Mouse (Mus musculus) adrenal gland, adult 18-20 months (tissue): ENCODE data around the gene Nhp2. TPM values are rescaled to one million over a fixed set of nuclear protein-coding genes. Genes with fewer than 3 reads are reported as not detected.

ENCODE experiments used
- DNase-seq, 2 experiments: peaks; one replicate each; pipeline ENCODE4 v3.0.0; 2021 to 2022; ENCODE audit warnings: low spot score in 2 of 2
- long read RNA-seq, 2 experiments: library from polyadenylated mRNA; stranded (forward); transcript quantifications; one replicate each; pipeline ENCODE4 v2.0.0; 2021
- total RNA-seq, 2 experiments: library from RNA; stranded (reverse); gene quantifications; 1 replicate in 1 of 2; 2 replicates in 1 of 2; pipeline ENCODE4 v1.2.3; 2021

Gene Nhp2
- total RNA-seq = 10 to 100 TPM; 53.3 to 68.6 TPM
- long read RNA-seq, experiment 1, transcript Nhp2-202 (4 exons, 1,042 nt) = major isoform, 24 of 26 reads
- long read RNA-seq, experiment 1, partial matches to known transcripts = 0 of 26 reads
- long read RNA-seq, experiment 1, other reads (novel, unspliced or antisense) = 0 of 26 reads
- long read RNA-seq, experiment 2, transcript Nhp2-202 (4 exons, 1,042 nt) = major isoform, 106 of 114 reads
- long read RNA-seq, experiment 2, partial matches to known transcripts = 0 of 114 reads
- long read RNA-seq, experiment 2, other reads (novel, unspliced or antisense) = 5 of 114 reads

DNA sequence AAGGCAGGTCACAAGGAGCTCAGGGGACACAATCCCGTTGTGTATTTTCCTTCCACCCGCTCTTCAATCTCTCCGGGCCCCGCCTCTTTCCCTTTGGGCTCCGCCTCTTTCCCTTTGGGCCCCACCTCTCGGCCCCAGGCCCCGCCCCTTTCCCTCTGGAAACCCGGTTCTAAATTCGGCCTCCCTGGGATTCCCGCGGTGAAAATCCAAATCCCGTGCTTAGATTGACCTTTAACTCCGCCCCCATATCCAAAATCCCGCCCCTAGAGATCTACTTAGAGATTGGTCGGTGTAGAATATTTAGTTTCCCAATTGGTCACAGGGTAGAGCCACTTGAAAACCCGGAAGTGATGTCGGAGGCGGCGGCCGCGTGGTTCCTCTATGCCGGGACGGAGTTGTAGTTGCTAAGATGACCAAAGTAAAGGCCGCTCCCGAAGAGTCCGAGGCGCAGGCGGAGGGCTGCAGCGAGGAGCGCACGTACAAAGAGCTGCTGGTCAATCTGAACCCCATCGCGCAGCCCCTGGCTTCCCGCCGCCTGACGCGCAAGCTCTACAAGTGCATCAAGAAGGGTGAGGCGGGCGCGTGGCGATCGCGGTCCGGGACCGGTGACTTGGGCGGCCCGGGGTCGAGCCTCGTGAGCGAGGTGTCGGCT is at the start of gene Nhp2:
TSS of gene Nhp2 (plus strand) at position 327 of the 652 bp plus-strand sequence.
- DNase-seq = peak; percentile 90

DNA sequence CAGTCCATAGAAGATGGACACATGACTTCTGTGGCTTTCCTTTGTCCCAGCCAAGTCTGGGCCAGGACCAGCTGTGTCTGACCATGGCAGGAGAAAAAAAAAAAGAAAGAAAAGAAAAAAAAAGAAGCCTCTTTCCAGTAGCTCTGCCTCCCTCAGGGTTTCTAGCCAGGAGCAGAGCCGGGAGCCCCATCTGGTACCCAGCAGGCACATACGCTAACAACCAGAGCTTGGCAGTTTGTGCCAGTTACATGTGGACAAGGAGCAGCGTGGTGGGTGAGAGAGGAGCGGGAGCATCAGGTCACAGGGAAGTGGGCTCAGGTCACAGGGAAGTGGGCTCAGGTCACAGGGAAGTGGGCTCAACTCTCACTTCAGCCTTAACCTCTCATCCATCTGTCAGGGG is 43.1 kb upstream of the Nhp2 start:
- DNase-seq = no peak

DNA sequence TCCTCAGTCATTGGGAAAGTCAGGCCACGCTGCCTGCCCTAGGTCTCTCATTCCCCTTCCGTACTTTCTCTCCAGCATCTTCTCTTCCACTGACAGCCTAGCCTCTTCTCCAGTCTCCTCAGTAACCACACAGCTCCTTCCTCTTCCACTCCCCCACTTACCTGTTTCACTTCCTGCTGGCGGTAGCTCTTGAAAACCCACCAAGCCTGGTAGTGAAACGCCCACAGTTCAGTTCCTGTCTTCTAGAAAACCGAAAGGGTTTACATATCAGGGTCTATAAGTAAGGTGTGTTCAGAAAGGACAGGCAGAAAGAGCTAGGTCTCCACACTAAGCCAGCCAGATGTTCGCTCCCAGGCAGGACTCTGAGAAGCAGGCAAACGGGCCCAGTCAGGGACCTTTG is 41.9 kb upstream of the Nhp2 start:
- no peak for DNase-seq

DNA sequence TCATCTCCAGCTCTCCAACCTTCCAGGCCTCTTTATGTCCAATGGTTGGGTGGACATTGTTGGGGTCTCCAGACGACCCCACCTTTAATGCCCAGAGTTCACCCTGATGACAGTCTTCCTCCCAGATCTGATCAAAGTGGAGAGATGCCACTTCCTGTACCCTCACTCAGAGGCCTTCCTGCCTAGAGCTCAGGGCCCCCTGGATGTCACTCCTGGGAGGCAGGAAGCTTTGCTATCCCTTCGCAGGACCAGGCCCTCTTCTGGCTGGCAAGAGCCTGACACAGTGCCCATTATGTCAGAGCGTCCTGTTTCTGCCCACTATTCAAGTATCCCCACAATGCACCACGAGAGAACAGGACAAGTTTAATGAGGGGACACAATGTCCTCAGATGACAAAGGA is 40.5 kb upstream of the Nhp2 start:
- DNase-seq = no peak

DNA sequence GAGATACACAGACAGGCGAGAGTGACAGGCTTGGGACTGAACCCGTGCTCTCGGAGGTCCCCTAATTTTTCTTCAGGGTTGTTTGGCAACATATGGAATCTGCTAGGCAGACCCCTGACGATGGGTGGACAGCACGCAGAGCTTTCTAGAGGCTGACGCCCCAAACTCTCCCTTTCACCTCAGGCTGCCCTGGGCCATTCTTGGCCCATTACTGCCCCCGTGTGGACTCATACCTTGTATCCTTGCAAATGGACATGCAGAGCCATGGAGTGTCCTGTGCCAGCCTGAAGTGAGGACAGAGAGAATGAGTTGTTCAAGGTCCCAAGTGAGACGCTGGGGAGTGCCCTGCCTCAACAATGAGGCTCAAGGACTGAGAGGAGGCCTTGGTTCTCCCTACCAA is 36.8 kb upstream of the Nhp2 start:
- DNase-seq = peak; percentile 79 to 82

DNA sequence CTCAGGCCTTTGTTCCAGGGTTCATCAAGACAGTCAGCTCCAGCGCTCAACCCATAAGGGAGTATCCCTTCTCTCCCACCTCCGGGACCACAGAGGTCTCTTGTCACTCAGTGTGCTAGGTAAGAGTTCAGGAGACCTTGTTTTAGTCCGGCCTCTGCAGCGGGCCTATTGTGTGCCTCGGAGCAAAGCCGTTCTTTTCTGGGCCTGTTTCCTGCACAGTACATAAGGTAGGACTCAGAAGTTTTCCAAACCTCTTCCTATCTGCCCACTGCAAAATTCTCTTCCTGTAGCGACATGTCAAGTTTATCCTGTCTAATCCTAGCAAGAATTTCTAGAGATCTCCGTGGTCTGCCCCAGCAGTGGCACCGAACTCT is 35.5 kb upstream of the Nhp2 start:
- peak; percentile 29 to 30 for DNase-seq

DNA sequence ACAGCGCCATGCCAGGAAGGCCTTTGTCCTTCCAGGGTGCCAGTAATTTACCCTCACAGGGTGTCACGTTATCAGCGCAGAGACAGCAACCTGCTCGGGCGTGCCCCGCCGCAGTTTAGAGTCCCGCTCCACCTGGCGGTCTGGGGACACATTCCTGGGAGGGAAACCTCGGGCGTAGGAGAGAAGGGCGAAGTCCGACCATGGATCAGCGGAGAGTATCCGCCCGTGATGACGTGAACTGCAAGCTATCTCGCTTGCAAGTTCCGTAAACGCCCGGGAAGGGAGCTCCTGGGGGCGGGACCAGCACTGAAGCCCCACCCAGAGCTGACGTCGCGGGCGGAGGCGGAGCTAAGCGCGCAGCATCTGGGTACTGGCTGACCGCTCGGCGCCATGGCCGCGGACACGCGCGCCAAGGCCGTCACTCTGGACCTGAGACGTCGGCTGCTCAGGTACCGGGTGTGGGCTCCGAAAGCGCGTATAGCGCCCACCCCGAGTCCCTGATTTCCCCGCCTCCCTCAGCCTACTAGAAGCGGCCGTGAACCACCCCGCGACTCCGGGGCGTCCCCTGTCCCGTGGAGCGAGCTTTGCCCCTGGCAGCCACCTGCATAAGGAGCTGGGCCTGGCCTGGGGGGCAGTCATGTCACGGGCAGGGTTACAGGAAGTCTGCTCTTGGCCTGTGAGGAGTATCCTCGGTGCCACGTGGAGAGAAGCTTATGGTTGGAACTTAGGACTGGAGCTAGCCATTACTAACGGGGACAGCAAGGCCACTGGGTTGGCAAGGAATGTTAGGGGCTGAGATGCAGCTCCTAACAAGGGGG is 34.9 kb upstream of the Nhp2 start, which contains the start of gene Phykpl:
TSS of gene Phykpl (plus strand) at position 327 of the 818 bp plus-strand sequence.
- peak; percentile 98 for DNase-seq

DNA sequence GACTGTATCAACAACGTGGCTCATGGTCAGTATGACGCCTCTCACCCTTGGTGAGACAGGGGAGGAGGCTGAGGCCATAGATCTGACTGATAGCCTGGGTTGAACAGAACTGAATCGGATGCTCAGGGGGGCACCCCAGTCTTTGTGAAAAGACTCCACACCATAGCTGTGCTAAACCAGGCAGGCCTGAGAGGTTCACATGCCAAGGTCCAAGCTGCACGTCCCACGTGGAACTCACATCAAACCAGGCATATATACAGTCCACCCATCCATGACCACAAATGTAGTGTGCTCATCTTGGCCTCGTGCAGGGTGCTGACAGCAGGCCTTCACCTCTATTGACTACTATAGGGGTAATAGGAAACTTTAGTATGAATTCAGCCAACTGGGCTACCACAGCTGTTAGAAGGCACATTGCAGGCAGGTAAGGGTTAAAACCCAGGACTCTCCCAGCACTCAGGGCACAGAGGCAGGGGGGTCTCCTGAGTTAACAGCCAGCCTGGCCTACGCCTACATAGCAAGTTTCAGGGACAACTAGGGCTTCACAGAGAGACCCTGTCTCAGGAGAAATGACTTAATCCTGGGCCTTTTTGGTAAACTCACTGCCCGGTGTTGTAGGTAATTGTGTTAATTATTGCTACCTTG is 33.8 kb upstream of the Nhp2 start:
- no peak for DNase-seq

DNA sequence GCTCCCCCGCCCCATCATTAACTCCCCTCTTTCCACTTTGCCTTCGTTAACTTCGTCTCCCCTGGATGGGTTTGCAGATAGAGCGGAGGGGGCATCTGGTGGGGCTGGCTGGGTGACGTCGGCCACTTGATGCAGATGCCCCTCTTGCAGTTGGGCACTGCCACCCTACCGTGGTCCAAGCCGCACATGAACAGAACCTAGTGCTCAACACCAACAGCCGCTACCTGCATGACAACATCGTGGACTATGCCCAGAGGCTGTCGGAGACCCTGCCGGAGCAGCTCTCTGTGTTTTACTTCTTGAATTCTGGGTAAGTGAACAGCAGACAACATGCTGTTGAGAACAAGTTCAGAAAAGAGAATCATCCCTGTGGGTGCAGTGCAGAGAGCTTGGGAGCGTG is 33.1 kb upstream of the Nhp2 start:
- DNase-seq = no peak

DNA sequence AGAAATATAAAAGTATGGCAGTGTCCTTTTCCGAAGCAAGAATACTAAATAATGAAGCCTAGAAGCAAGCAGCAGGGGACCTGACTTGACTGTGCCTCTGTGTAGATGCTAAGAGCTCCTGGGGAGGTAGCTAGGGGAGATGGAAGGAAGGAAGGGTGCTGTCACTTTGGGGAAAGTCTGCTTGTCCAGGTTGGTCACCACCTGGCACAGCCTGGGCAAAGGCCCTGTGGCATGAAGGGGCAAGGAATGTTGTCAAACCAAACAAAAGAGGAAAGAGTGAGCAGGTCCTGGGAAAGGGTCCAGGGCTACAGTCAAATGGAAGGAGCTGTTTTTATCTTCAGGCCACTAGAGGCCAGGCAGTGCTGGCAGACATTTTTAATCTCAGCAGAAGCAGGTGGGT is 32.5 kb upstream of the Nhp2 start:
- DNase-seq = no peak

DNA sequence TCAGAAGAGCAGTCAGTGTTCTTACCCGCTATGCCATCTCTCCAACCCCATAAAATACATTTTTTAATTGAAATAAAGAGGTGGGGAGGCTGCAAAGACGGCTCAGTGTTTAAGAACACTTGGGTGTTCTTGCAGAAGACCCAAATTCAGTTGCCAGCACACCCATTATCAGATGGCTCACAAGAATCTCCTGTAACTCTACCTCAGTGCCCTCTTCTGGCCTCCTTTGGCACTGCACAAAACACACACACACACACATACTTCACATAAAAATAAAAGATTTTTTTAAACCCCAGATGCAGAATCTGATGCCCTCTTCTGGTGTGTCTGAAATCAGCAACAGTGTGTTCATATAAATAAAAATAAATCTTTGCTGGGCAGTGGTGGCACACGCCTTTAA is 30.7 kb upstream of the Nhp2 start:
- no peak for DNase-seq

DNA sequence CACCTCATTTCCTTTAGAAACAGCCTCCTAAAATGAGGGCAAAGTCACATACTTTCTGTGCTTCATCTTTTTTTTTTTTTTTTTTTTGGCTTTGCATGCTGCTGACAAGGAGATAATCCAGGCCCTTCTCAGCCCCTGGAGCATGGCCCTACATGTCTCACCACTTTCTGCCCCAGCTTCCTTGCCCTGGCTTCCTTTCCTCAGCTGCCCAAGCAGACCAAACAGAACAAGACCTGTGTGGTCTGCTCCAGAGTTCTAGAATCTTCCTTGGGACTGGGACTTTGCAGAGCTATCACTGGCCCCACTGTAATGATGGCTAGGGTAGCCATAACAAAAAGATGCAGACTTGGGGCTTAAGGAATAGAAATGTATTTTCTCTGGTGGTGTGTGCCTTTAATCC is 29.5 kb upstream of the Nhp2 start:
- no peak for DNase-seq

DNA sequence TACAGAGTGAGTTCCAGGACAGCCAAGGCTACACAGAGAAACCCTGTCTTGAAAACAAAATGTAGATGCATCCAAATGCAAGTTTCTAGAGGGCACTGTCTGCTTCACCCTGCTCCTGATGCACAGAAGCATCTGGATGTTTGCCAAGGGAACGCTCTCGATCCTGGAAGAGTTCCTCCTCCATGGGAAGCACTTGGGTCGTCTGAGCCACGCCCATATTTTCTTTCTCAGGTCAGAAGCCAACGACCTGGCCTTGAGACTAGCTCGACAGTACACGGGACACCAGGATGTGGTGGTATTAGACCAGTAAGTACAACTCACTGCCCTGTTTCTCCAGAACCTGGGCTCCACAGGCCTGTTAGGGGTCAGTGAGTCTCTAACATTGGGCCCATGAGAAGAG is 28.4 kb upstream of the Nhp2 start:
- DNase-seq = no peak

DNA sequence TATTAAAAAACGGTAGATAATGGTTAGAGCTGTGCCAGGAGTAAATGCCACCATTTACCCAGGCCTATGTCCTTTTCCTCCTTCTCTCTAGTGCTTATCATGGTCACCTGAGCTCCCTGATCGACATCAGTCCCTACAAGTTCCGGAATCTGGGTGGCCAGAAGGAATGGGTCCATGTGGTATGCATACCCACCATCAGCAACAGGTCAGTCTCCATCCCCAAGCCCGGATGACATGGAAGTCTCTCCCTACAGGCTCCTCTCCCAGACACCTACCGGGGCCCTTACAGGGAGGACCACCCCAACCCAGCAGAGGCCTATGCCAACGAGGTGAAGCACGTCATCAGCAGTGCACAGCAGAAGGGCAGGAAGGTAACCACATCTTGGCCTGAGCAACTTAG is 27.6 kb upstream of the Nhp2 start:
- no peak for DNase-seq

DNA sequence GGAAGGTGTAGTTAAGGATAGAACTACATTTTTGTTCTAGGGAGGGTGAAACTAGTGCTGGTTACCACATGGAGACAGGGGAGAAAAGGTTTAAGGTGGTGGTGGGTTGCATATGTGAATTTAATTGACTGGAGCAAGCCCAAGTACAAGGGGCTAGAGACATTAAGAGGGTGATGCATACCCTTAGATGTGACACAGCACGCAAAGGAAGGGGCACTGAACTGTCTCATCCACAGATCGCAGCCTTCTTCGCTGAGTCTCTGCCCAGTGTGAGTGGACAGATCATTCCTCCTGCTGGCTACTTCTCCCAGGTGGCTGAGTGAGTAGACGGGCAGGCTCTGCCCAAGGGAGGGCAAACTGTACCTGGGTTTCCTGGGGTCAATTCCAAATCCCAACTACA is 26.2 kb upstream of the Nhp2 start:
- DNase-seq = no peak

DNA sequence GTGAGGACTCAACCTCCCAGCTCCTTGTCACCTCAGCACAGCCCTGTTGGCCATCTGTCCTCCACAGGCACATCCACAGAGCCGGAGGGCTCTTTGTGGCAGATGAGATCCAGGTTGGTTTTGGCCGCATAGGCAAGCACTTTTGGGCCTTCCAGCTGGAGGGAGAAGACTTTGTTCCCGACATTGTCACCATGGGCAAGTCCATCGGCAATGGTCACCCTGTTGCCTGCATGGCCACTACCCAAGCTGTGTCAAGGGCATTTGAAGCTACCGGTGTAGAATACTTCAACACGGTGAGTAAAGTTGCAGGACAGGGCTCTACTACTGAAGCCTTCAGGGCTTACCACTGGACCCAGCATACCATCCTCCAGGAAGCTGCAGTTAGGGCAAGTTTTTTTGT is 25.7 kb upstream of the Nhp2 start:
- DNase-seq = no peak

DNA sequence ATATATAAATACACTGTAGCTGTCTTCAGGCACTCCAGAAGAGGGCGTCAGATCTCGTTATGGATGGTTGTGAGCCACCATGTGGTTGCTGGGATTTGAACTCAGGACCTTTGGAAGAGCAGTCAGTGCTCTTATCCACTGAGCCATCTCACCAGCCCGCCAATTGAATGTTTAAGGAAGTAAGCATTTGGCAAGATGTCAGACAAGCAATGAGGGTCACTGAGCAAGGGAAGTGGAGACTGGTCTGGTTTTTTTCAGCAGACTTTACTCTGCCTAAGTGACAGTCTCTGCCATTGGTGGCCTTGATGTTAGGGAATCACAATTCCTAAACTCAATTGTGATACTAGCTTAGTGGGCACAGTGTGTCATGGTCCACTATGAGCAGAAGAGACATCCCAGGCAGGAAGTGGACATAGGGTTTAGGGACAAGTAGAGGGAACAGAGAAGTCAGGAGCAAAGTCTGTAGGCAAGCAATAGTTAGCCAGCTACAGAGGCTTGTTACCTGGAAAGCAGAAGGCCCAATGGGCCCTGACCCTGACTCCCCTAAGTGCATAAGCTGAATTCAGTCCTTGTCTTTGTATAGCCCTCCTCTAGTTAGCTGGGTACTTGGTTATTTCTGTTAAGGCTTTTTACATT is 24.7 kb upstream of the Nhp2 start:
- DNase-seq = no peak

DNA sequence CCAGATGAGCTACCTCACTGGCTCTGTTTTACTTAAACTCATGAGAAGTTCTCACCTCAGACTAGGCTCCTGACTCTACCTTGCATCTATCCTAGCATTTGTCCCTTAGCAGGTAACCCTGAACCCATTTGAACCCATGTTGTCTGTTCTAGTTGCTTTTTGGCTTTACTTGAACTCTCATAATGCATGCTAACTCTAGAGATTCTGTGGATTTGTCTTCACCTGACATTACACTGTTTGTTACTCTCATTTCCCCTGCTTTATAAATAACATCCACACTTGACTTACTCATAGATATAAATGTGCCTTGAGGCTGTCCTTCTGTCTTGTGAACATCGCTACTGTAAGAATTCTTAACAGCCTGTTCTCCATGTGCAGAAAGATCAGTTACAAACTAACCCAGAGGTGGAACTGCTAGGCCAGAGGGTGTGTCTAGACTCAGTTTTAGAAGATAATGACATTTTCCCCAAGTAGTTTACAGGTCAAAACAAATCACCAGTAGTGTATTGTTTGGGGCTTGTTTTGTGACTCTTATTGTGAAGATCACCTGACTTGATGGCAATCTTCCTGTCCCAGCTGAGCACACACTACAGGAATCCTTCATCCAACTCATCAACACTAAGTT is 24.0 kb upstream of the Nhp2 start:
- no peak for DNase-seq

DNA sequence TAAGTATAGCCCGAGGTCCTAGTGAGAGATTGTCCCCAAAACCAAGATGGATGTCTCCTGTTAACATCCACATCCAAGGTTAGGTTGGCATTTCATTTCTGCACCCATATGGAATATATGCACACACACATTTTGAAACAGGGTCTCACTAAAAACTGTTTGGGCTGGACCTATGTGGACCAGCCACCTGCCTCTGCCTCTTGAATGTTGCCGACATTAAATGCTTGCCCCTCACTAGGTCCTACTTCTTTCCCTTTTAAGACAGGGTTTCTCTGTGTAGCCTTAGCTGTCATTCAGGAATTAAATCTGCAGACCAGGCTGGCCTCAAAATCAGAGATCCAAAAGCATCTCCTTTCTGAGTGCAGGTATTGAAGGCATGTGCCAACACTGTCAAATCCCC is 22.0 kb upstream of the Nhp2 start:
- DNase-seq = no peak

DNA sequence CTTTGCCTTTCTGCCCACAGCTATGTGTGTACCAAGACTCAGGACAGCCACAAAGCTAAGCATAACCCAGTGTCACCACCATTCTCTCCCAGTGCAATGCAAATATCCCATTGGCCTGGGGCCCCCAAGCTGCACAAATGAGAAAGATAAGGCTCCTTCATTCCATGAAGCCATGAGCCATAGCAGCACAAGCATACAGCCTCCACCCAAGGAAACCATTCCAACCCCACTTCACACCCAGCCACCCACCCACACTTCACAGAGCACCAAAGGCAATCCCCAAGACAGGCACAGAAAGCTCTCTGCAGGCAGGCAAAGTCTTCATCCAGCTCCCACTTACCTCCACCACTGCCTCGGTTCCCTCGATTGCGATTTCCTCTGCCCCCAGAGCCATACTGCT is 17.3 kb upstream of the Nhp2 start:
- DNase-seq = no peak
